Mouse (Mus musculus) limb, embryonic 11.5 days (tissue): ENCODE results near the gene Clec2d. TPM values are rescaled to one million over a fixed set of nuclear protein-coding genes. Genes with fewer than 3 reads are reported as not detected.

Experiments
- ATAC-seq: fragments of 200-750 bp; cut with Nextera tagmentation; 2 replicates; pipeline ENCODE4 v1.8.0; 2017; ENCODE audit warnings: low read depth; ENCODE audit not compliant: insufficient number of reproducible peaks, low FRiP score, low TSS enrichment
- DNase-seq: peaks from one replicate; pipeline ENCODE4 v3.0.0-alpha.2; 2015; ENCODE audit warnings: low spot score
- H3K27ac ChIP-seq: fragments of 300-500 bp; sonication (generic); replicated peaks from 2 replicates; pipeline ENCODE4 v1.5.1; 2014; ENCODE audit warnings: low read depth, mild to moderate bottlenecking, low read length
- H3K27me3 ChIP-seq: fragments of 300-500 bp; sonication (generic); 2 replicates; pipeline ENCODE4 v1.6.1; 2014; ENCODE audit warnings: mild to moderate bottlenecking, low read length, mixed read lengths; ENCODE audit not compliant: control insufficient read depth, insufficient read depth
- H3K36me3 ChIP-seq: fragments of 300-500 bp; sonication (generic); 2 replicates; pipeline ENCODE4 v1.6.1; 2014; ENCODE audit warnings: mild to moderate bottlenecking, low read length, moderate library complexity, mixed read lengths; ENCODE audit not compliant: control insufficient read depth, insufficient read depth
- H3K4me1 ChIP-seq: fragments of 300-500 bp; sonication (generic); 2 replicates; pipeline ENCODE4 v1.6.1; 2014; ENCODE audit warnings: low read length, mixed read lengths; ENCODE audit not compliant: control insufficient read depth, insufficient read depth
- H3K4me2 ChIP-seq: fragments of 300-500 bp; sonication (generic); 2 replicates; pipeline ENCODE4 v1.6.1; 2014; ENCODE audit warnings: low read depth, mild to moderate bottlenecking, moderate library complexity; ENCODE audit not compliant: severe bottlenecking
- H3K4me3 ChIP-seq: fragments of 300-500 bp; sonication (generic); 2 replicates; pipeline ENCODE4 v1.5.1; 2014; ENCODE audit warnings: low read depth, low read length
- H3K9ac ChIP-seq: fragments of 300-500 bp; sonication (generic); 2 replicates; pipeline ENCODE4 v1.6.1; 2014; ENCODE audit warnings: mild to moderate bottlenecking, low read length
- H3K9me3 ChIP-seq: fragments of 300-500 bp; sonication (generic); 2 replicates; pipeline ENCODE4 v1.6.1; 2016; ENCODE audit warnings: low read length; ENCODE audit not compliant: control insufficient read depth
- WGBS: fragments of 180-500 bp; shearing (Covaris S2); extraction: QIAGEN DNeasy Blood & Tissue Kit; methylation state at CpG from one replicate; pipeline ENCODE4 v1.1.7; 2014; 5-methylcytosine and 5-hydroxymethylcytosine counted together
- microRNA-seq: library from miRNA; unstranded; fragments of <30 nt; microRNA quantifications from one replicate; pipeline ENCODE4, GENCODE M21; 2016
- polyA plus RNA-seq: library from polyadenylated mRNA; unstranded; fragments of >200 nt; fragmentation: Nextera tagmentation; extraction: Ambion mirVana; gene quantifications from 2 replicates; pipeline ENCODE4 v1.2.1, GENCODE M21; 2014

Gene Clec2d
- polyA plus RNA-seq, 1 experiment from 2014 or later = not detected

DNA sequence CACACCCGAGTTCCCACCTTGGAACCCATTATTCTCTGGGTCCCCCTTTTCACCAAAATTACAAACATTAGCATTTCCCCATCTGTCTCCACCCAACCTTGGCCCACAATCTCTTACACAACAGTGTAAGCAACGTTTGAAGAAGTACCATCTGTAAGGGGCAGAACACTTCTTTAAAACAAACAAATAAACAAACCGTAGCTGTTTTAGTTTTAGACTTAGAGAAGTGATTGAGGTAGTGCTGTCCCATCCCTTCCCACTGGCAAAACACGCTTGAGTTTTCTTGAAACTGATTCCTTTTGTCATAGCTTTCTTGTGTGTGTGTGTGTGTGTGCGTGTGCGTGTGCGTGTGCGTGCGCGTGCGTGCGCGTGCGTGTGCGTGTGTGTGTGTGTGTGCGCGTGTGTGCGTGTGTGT lies 53.5 kb downstream of the Clec2d start:
- Histone ChIP-seq H3K4me2 (no peak overlapping the region), H3K36me3 (no peaks in the 10 kb centered on the region), H3K4me3 (no peak overlapping the region), H3K4me1 (no peaks in the 10 kb centered on the region), H3K27ac (no peak overlapping the region), H3K9ac (no peak overlapping the region), H3K27me3 (no peaks in the 10 kb centered on the region), H3K9me3 (no peaks in the 10 kb centered on the region)
- DNase-seq (no peak), ATAC-seq (no peak)
- WGBS = 68% methylated on average over 13 of the region's 18 CpGs

DNA sequence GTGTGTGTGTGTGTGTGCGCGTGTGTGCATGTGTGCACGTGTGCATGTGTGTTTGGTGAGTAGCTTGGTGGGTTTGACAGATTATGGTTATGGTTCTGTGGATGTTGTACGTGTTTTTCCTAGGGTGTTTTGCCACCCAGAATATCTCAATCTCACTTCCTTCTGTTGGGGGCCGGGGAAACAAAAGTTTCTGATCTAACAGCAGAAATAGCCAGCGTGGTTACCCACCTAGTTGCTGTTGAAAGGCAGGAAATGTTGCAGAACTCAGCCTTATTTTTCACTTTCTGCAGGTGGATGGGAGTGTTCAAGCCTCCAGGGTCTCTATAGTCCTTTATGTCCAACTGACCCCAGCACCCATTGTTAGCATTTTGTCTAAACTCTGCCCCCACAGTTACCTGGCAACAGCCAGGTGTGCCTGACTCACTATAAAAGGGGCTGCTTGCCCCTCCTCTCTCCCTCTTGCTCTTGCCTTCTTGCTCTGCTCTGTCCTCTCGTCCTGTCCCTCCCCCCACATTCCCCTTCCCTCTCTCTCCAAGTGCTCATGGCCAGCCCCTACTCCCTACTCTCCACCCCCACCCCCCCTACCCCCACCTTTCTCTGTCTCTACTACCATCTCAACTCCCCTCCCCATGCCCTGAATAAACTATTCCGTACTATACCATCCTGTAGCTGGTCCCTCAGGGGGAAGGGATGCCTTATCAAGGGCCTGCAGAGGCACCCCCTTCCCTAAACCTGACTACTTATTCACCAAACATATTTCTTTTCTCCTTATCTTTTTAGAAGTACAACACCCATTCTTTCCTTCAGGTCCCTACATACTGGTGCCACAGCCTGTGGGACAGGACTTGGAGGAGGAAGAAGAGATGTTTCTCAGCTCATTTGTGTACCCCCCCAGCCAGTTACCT lies 54.3 kb downstream of the Clec2d start:
- WGBS = 74% methylated on average over 6 of the region's 8 CpGs
- no peak overlapping the region for H3K4me3 ChIP-seq
- H3K27me3 ChIP-seq = no peaks in the 10 kb centered on the region
- no peak for ATAC-seq
- no peaks in the 10 kb centered on the region for H3K4me1 ChIP-seq
- no peak overlapping the region for H3K4me2 ChIP-seq
- no peaks in the 10 kb centered on the region for H3K36me3 ChIP-seq
- no peak overlapping the region for H3K27ac ChIP-seq
- DNase-seq = no peak
- no peak overlapping the region for H3K9ac ChIP-seq
- H3K9me3 ChIP-seq = no peaks in the 10 kb centered on the region

DNA sequence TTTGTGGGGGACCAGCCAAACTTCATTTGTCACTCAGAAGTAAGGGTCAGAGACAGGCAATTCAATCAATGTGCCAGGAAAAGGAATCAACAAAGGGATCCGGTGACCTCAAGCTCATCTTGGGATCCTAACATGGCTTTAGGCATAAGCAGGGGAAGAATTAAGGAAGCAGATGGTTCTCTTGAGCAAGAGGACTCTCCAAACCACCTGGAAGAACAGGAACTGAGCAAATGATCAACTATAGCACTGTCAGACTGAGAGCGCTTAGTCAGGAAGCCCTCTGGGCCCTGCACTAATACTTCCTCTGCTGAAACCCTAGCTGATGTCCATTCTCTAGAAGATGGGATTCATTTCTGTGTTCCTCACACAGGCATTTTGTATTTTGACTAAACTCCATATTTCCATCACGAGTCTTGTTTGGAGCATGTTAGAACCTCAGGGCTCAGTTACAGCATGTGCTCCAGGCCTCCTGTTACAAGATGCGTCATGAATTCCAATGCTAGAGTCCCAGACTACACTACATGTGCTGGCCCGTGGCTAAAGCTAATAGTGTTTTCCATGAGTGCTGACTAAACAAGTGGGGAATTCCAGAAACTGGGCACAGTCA lies 55.5 kb downstream of the Clec2d start:
- Histone ChIP-seq H3K27ac (no peak overlapping the region), H3K4me1 (no peaks in the 10 kb centered on the region), H3K9me3 (no peaks in the 10 kb centered on the region), H3K27me3 (no peaks in the 10 kb centered on the region), H3K36me3 (no peaks in the 10 kb centered on the region), H3K4me2 (no peak overlapping the region), H3K4me3 (no peak overlapping the region), H3K9ac (no peak overlapping the region)
- DNase-seq (no peak), ATAC-seq (no peak)
- 82% methylated on average over 5 of the region's 5 CpGs for WGBS

Small RNA genes within 50 kb of the gene (microRNA-seq; reads per million reads assigned to microRNA genes)
- not detected for gene Gm27514

Other genes starting within 250 kb of the Clec2d start
- not detected in 2 replicates for gene Clec2g, start 246.2 kb upstream of the Clec2d start, polyA plus RNA-seq
- gene Klrb1f, start 134.7 kb upstream of the Clec2d start, polyA plus RNA-seq = 0.11 TPM in 1 of 2 replicates, not detected in the other
- not detected in 2 replicates for gene Clec2e, start 79.7 kb upstream of the Clec2d start, polyA plus RNA-seq
- 0.11 and 0.28 TPM in 2 replicates for gene Cd69, start 94.8 kb downstream of the Clec2d start, polyA plus RNA-seq
- gene 4922502D21Rik, start 151.2 kb downstream of the Clec2d start, polyA plus RNA-seq = not detected in 2 replicates
- 0.14 and 0.29 TPM in 2 replicates for gene Clec12a, start 162.1 kb downstream of the Clec2d start, polyA plus RNA-seq
- gene Clec12b, start 205.3 kb downstream of the Clec2d start, polyA plus RNA-seq = not detected in 2 replicates
- 6.0 and 6.6 TPM in 2 replicates for gene Clec1b, start 216.7 kb downstream of the Clec2d start, polyA plus RNA-seq
- 0.41 and 0.44 TPM in 2 replicates for gene Clec9a, start 228.2 kb downstream of the Clec2d start, polyA plus RNA-seq